In genomic region chr13:55445361-55446091, GRCm38 (mm10) we compare ENCODE assay signal across 8 mouse cellular contexts. TPM values are rescaled to one million over a fixed set of nuclear protein-coding genes. Genes with fewer than 3 reads are reported as not detected.
DNase-seq lines count a peak whose midpoint lies in the region; ATAC-seq and TF ChIP-seq lines count a peak whose summit lies in the region.

No protein-coding gene starts in this region.

- 0 out of 2 replicates have a peak, but pooled peaks have one; percentile 0 for ATAC-seq in erythroblast, adult 5-6 weeks (replicated peaks; ENCODE audit: low FRiP score, poor library complexity, severe bottlenecking)
- ATAC-seq in limb, embryonic 15.5 days (ENCODE audit: insufficient number of reproducible peaks, low FRiP score, low TSS enrichment, low read depth): no peak; the same call in 1 of the 2 replicates
- 0 out of 2 replicates have a peak, but pooled peaks have one; percentile 17 for ATAC-seq in stomach, embryonic 14.5 days (ENCODE audit: insufficient number of reproducible peaks, insufficient read depth, low FRiP score, low read depth)

- H3K4me3 ChIP-seq in heart, embryonic 10.5 days: peak overlapping the region; percentile 85
- peak overlapping the region; percentile 98 for H3K4me3 ChIP-seq in E14TG2a.4 (replicated peaks; ENCODE audit: low read length)
- peak overlapping the region; percentile 88 for H3K4me3 ChIP-seq in limb, embryonic 15.5 days
- H3K4me3 ChIP-seq in stomach, embryonic 14.5 days (ENCODE audit: low read depth, low read length): peak overlapping the region; percentile 83

- intact Hi-C loops in left cerebral cortex, postnatal 14 days (cut with DNase I): no loop called here

- DNase-seq in heart, embryonic 10.5 days (ENCODE audit: low spot score): no peak
- DNase-seq in heart, adult 18-20 months: no peak
- no peak for DNase-seq in layer of hippocampus, adult 11-12 months (ENCODE audit: low spot score)
- DNase-seq in left cerebral cortex, postnatal 14 days (ENCODE audit: low spot score in 2 of 2): no peak

- H3K27me3 ChIP-seq in heart, embryonic 10.5 days (ENCODE audit: insufficient read depth, poor library complexity, severe bottlenecking): no peaks in the 10 kb centered on the region
- H3K27me3 ChIP-seq in E14TG2a.4 (ENCODE audit: insufficient read depth, low read length): no peaks in the 10 kb centered on the region
- H3K27me3 ChIP-seq in limb, embryonic 15.5 days: no peaks in the 10 kb centered on the region
- no peaks in the 10 kb centered on the region for H3K27me3 ChIP-seq in stomach, embryonic 14.5 days (ENCODE audit: control insufficient read depth, insufficient read depth, low read length)

- no peak for TF ChIP-seq CTCF in E14TG2a.4 (conservative IDR thresholded peaks at IDR 0.05; ENCODE audit: low read length)

- peak overlapping the region; percentile 76 for H3K4me2 ChIP-seq in limb, embryonic 15.5 days
- H3K4me2 ChIP-seq in stomach, embryonic 14.5 days (replicated peaks; ENCODE audit: low read depth, low read length): peak overlapping the region; percentile 78

- under 1% methylated on average over 66 of the region's 66 CpGs for WGBS in heart, embryonic 10.5 days
- WGBS in limb, embryonic 15.5 days: under 1% methylated on average over 55 of the region's 66 CpGs
- 1% methylated on average over 57 of the region's 66 CpGs for WGBS in stomach, embryonic 14.5 days

- H3K9me3 ChIP-seq in heart, embryonic 10.5 days: no peaks in the 10 kb centered on the region
- no peaks in the 10 kb centered on the region for H3K9me3 ChIP-seq in E14TG2a.4 (ENCODE audit: low read length)
- H3K9me3 ChIP-seq in limb, embryonic 15.5 days: no peaks in the 10 kb centered on the region
- H3K9me3 ChIP-seq in stomach, embryonic 14.5 days (ENCODE audit: control insufficient read depth, low read depth, low read length): no peaks in the 10 kb centered on the region

- H3K9ac ChIP-seq in limb, embryonic 15.5 days: peak overlapping the region; percentile 95
- H3K9ac ChIP-seq in stomach, embryonic 14.5 days (replicated peaks; ENCODE audit: low read depth, low read length): peak overlapping the region; percentile 96

- H3K27ac ChIP-seq in heart, embryonic 10.5 days: peak overlapping the region; percentile 97
- peak overlapping the region; percentile 97 for H3K27ac ChIP-seq in limb, embryonic 15.5 days
- H3K27ac ChIP-seq in stomach, embryonic 14.5 days (ENCODE audit: low read length): peak overlapping the region; percentile 97

- H3K4me1 ChIP-seq in heart, embryonic 10.5 days: peaks cover 29% of the 10 kb centered on the region
- peaks cover 69% of the 10 kb centered on the region for H3K4me1 ChIP-seq in E14TG2a.4 (replicated peaks; ENCODE audit: low read depth, low read length)
- H3K4me1 ChIP-seq in limb, embryonic 15.5 days: peaks cover 26% of the 10 kb centered on the region
- H3K4me1 ChIP-seq in stomach, embryonic 14.5 days (ENCODE audit: control insufficient read depth, insufficient read depth, low read length): peaks cover 8% of the 10 kb centered on the region; the same call in 1 of the 2 replicates

- H3K36me3 ChIP-seq in heart, embryonic 10.5 days: peaks cover 16% of the 10 kb centered on the region
- peaks cover 40% of the 10 kb centered on the region for H3K36me3 ChIP-seq in E14TG2a.4 (ENCODE audit: insufficient read depth, low read length)
- H3K36me3 ChIP-seq in limb, embryonic 15.5 days: peaks cover 14% of the 10 kb centered on the region
- peaks cover 8% of the 10 kb centered on the region for H3K36me3 ChIP-seq in stomach, embryonic 14.5 days (ENCODE audit: control insufficient read depth, insufficient read depth, low read length)

RNA-seq across cellular contexts. Expression of gene Grk6, which starts 0.7 kb away (rescaled TPM):
- polyA plus RNA-seq in heart, embryonic 10.5 days (2016; fragmentation: Nextera tagmentation; extraction: Ambion mirVana): 29.5 and 44.2 TPM in 2 replicates
- 10 to 100 TPM; 13.9 to 17.1 TPM for total RNA-seq in heart, adult 18-20 months (2021)
- total RNA-seq in erythroblast, adult 5-6 weeks (2015; ENCODE audit: low replicate concordance): 24.2 and 25.2 TPM in 2 replicates
- total RNA-seq in erythroblast, adult 5-6 weeks (2017; ENCODE audit: low replicate concordance): 33.4 and 38.2 TPM in 2 replicates
- polyA plus RNA-seq in limb, embryonic 15.5 days (2015; fragmentation: Nextera tagmentation; extraction: Ambion mirVana): 34.3 and 39.0 TPM in 2 replicates
- polyA plus RNA-seq in stomach, embryonic 14.5 days (2014; fragmentation: Nextera tagmentation; extraction: Ambion mirVana): 35.5 and 36.9 TPM in 2 replicates
- total RNA-seq in left cerebral cortex, postnatal 14 days (2021): 10 to 100 TPM; 67.5 to 67.8 TPM

RNA-seq across cellular contexts. Expression of gene Prr7, which starts 18.5 kb away (rescaled TPM):
- polyA plus RNA-seq in heart, embryonic 10.5 days (2016; fragmentation: Nextera tagmentation; extraction: Ambion mirVana): 0.17 and 0.21 TPM in 2 replicates
- under 1 TPM; 0.45 to 0.82 TPM for total RNA-seq in heart, adult 18-20 months (2021)
- total RNA-seq in erythroblast, adult 5-6 weeks (2015; ENCODE audit: low replicate concordance): not detected in 2 replicates
- total RNA-seq in erythroblast, adult 5-6 weeks (2017; ENCODE audit: low replicate concordance): not detected in 2 replicates
- 0.38 and 1.2 TPM in 2 replicates for polyA plus RNA-seq in limb, embryonic 15.5 days (2015; fragmentation: Nextera tagmentation; extraction: Ambion mirVana)
- polyA plus RNA-seq in stomach, embryonic 14.5 days (2014; fragmentation: Nextera tagmentation; extraction: Ambion mirVana): 0.87 and 1.4 TPM in 2 replicates
- total RNA-seq in left cerebral cortex, postnatal 14 days (2021): 100 to 1,000 TPM in 1 of 2 experiments, 10 to 100 TPM in 1; 98.9 to 104 TPM

RNA-seq across cellular contexts. Expression of gene F12, which starts 18.9 kb away (rescaled TPM):
- polyA plus RNA-seq in heart, embryonic 10.5 days (2016; fragmentation: Nextera tagmentation; extraction: Ambion mirVana): 0.21 and 8.5 TPM in 2 replicates
- not detected for total RNA-seq in heart, adult 18-20 months (2021)
- total RNA-seq in erythroblast, adult 5-6 weeks (2015; ENCODE audit: low replicate concordance): not detected in 2 replicates
- not detected in 2 replicates for total RNA-seq in erythroblast, adult 5-6 weeks (2017; ENCODE audit: low replicate concordance)
- 0.17 TPM in 1 of 2 replicates, not detected in the other for polyA plus RNA-seq in limb, embryonic 15.5 days (2015; fragmentation: Nextera tagmentation; extraction: Ambion mirVana)
- polyA plus RNA-seq in stomach, embryonic 14.5 days (2014; fragmentation: Nextera tagmentation; extraction: Ambion mirVana): not detected in 2 replicates
- under 1 TPM in 1 of 2 experiments, not detected in 1; 0.30 TPM for total RNA-seq in left cerebral cortex, postnatal 14 days (2021)

RNA-seq across cellular contexts. Expression of gene Pfn3, which starts 30.5 kb away (rescaled TPM):
- not detected in 2 replicates for polyA plus RNA-seq in heart, embryonic 10.5 days (2016; fragmentation: Nextera tagmentation; extraction: Ambion mirVana)
- total RNA-seq in heart, adult 18-20 months (2021): not detected
- not detected in 2 replicates for total RNA-seq in erythroblast, adult 5-6 weeks (2015; ENCODE audit: low replicate concordance)
- not detected in 2 replicates for total RNA-seq in erythroblast, adult 5-6 weeks (2017; ENCODE audit: low replicate concordance)
- not detected in 2 replicates for polyA plus RNA-seq in limb, embryonic 15.5 days (2015; fragmentation: Nextera tagmentation; extraction: Ambion mirVana)
- polyA plus RNA-seq in stomach, embryonic 14.5 days (2014; fragmentation: Nextera tagmentation; extraction: Ambion mirVana): 0.52 TPM in 1 of 2 replicates, not detected in the other
- under 1 TPM in 1 of 2 experiments, not detected in 1; 0.70 TPM for total RNA-seq in left cerebral cortex, postnatal 14 days (2021)

RNA-seq across cellular contexts. Expression of gene Dbn1, which starts 42.4 kb away (rescaled TPM):
- 101 and 166 TPM in 2 replicates for polyA plus RNA-seq in heart, embryonic 10.5 days (2016; fragmentation: Nextera tagmentation; extraction: Ambion mirVana)
- 1 to 10 TPM; 5.7 to 6.4 TPM for total RNA-seq in heart, adult 18-20 months (2021)
- total RNA-seq in erythroblast, adult 5-6 weeks (2015; ENCODE audit: low replicate concordance): 0.42 TPM in 1 of 2 replicates, not detected in the other
- total RNA-seq in erythroblast, adult 5-6 weeks (2017; ENCODE audit: low replicate concordance): not detected in 2 replicates
- polyA plus RNA-seq in limb, embryonic 15.5 days (2015; fragmentation: Nextera tagmentation; extraction: Ambion mirVana): 162 and 172 TPM in 2 replicates
- polyA plus RNA-seq in stomach, embryonic 14.5 days (2014; fragmentation: Nextera tagmentation; extraction: Ambion mirVana): 118 and 120 TPM in 2 replicates
- 100 to 1,000 TPM; 326 to 327 TPM for total RNA-seq in left cerebral cortex, postnatal 14 days (2021)

Comparison
In these comparisons a context has a peak if more than half of its experiments do, and no peak if none do; other contexts are left out.
1. RNA of gene Prr7, which starts 18.5 kb away (total RNA-seq): 98.9 to 104 TPM in left cerebral cortex, postnatal 14 days; 0.45 to 0.82 TPM in heart, adult 18-20 months and not detected in erythroblast, adult 5-6 weeks; every median in the first group is over 10 times any median in the second.
2. Peak in every context shown above with its lines, with median percentiles within 50 percentile points of each other: H3K27ac ChIP-seq and H3K4me3 ChIP-seq.